ENCODE assay signal across 10 mouse cellular contexts in genomic region chr13:64315483-64316050, GRCm38 (mm10). TPM values are rescaled to one million over a fixed set of nuclear protein-coding genes. Genes with fewer than 3 reads are reported as not detected.
A peak's percentile ranks its signal among the peaks of the same experiment; 100 is the strongest.
DNase-seq lines count a peak whose midpoint lies in the region; ATAC-seq and TF ChIP-seq lines count a peak whose summit lies in the region.
"Had no signal": no experiment of that assay in that cellular context is flagged by ENCODE, and none has a peak within 500 bp of the region (broad histone marks: within the 10 kb centered on the region; RNA-seq: fewer than 3 reads in every experiment).

No protein-coding gene starts in this region.

- H3K9me3 ChIP-seq in heart, embryonic 11.5 days (replicated peaks; ENCODE audit: control insufficient read depth, low read length), result no peaks in the 10 kb centered on the region
- no peaks in the 10 kb centered on the region for H3K9me3 ChIP-seq in midbrain, embryonic 14.5 days (ENCODE audit: control insufficient read depth, low read length)
- H3K9me3 ChIP-seq in midbrain, embryonic 16.5 days (replicated peaks; ENCODE audit: control insufficient read depth, low read length, poor library complexity, severe bottlenecking), result no peaks in the 10 kb centered on the region
- H3K9me3 ChIP-seq: embryonic facial prominence, embryonic 15.5 days; limb, embryonic 13.5 days had no signal

- H3K27ac ChIP-seq in heart, embryonic 11.5 days (ENCODE audit: low read depth, low read length), result no peak overlapping the region
- no peak overlapping the region for H3K27ac ChIP-seq in midbrain, embryonic 14.5 days (replicated peaks; ENCODE audit: low read depth, low read length)
- H3K27ac ChIP-seq in midbrain, embryonic 16.5 days (ENCODE audit: low read length), result no peak overlapping the region
- H3K27ac ChIP-seq: embryonic facial prominence, embryonic 15.5 days; limb, embryonic 13.5 days had no signal

- no peak for TF ChIP-seq CTCF in brain, embryonic 14.5 days (IDR thresholded peaks at IDR 0.05; ENCODE audit: borderline replicate concordance, extremely low read depth, insufficient read depth, insufficient read length)

- H3K9ac ChIP-seq in heart, embryonic 11.5 days (ENCODE audit: low read depth, low read length), result no peak overlapping the region
- no peak overlapping the region for H3K9ac ChIP-seq in midbrain, embryonic 14.5 days (replicated peaks; ENCODE audit: low read length)
- H3K9ac ChIP-seq in midbrain, embryonic 16.5 days (ENCODE audit: low read depth, low read length), result no peak overlapping the region
- H3K9ac ChIP-seq: embryonic facial prominence, embryonic 15.5 days; limb, embryonic 13.5 days had no signal

- H3K4me2 ChIP-seq in heart, embryonic 11.5 days, result no peak overlapping the region
- no peak overlapping the region for H3K4me2 ChIP-seq in midbrain, embryonic 14.5 days (ENCODE audit: low read length)
- no peak overlapping the region for H3K4me2 ChIP-seq in midbrain, embryonic 16.5 days (ENCODE audit: low read length)
- H3K4me2 ChIP-seq: embryonic facial prominence, embryonic 15.5 days; limb, embryonic 13.5 days had no signal

- peak; percentile 74 for DNase-seq in heart, adult 8-10 months (ENCODE audit: low spot score)
- peak; percentile 90 for DNase-seq in midbrain, embryonic 14.5 days
- DNase-seq in brain, embryonic 14.5 days (ENCODE audit: low read depth), result peak; percentile 75
- peak; percentile 79 for DNase-seq in lung, postnatal 36 days
- no peak for DNase-seq in right cerebral cortex, postnatal 4 days
- DNase-seq in adrenal gland, postnatal 4 days (ENCODE audit: low spot score in 2 of 2), result no peak

- no peak overlapping the region for H3K4me3 ChIP-seq in heart, embryonic 11.5 days (ENCODE audit: low read depth, low read length)
- no peak overlapping the region for H3K4me3 ChIP-seq in midbrain, embryonic 14.5 days (replicated peaks; ENCODE audit: low read depth, low read length)
- no peak overlapping the region for H3K4me3 ChIP-seq in midbrain, embryonic 16.5 days (ENCODE audit: low read depth, low read length)
- H3K4me3 ChIP-seq: embryonic facial prominence, embryonic 15.5 days; limb, embryonic 13.5 days had no signal

- ATAC-seq in heart, embryonic 11.5 days (replicated peaks; ENCODE audit: insufficient number of reproducible peaks, low FRiP score, low TSS enrichment), result no peak
- no peak for ATAC-seq in midbrain, embryonic 14.5 days (ENCODE audit: low FRiP score, low TSS enrichment)
- ATAC-seq in midbrain, embryonic 16.5 days, result no peak

- 2% methylated on average over 3 of the region's 3 CpGs for WGBS in heart, embryonic 11.5 days (ENCODE audit: insufficient replicate concordance)
- WGBS in midbrain, embryonic 14.5 days, result 0% methylated on average over 3 of the region's 3 CpGs
- 2% methylated on average over 3 of the region's 3 CpGs for WGBS in midbrain, embryonic 16.5 days

- H3K36me3 ChIP-seq in heart, embryonic 11.5 days (ENCODE audit: control insufficient read depth, insufficient read depth, low read length), result no peaks in the 10 kb centered on the region
- no peaks in the 10 kb centered on the region for H3K36me3 ChIP-seq in midbrain, embryonic 14.5 days (ENCODE audit: control insufficient read depth, insufficient read depth, low read length)
- H3K36me3 ChIP-seq in midbrain, embryonic 16.5 days (ENCODE audit: control insufficient read depth, insufficient read depth, low read length), result no peaks in the 10 kb centered on the region
- H3K36me3 ChIP-seq: embryonic facial prominence, embryonic 15.5 days; limb, embryonic 13.5 days had no signal

- H3K27me3 ChIP-seq in heart, embryonic 11.5 days (ENCODE audit: control insufficient read depth, insufficient read depth, low read length), result no peaks in the 10 kb centered on the region
- H3K27me3 ChIP-seq in midbrain, embryonic 14.5 days (ENCODE audit: control insufficient read depth, insufficient read depth, low read length), result no peaks in the 10 kb centered on the region
- H3K27me3 ChIP-seq in midbrain, embryonic 16.5 days (ENCODE audit: control insufficient read depth, insufficient read depth, low read depth, low read length), result no peaks in the 10 kb centered on the region
- H3K27me3 ChIP-seq: embryonic facial prominence, embryonic 15.5 days; limb, embryonic 13.5 days had no signal

- no peak for TF ChIP-seq POLR2A in brain, embryonic 14.5 days (IDR thresholded peaks at IDR 0.05; ENCODE audit: borderline replicate concordance, extremely low read depth, insufficient read depth, insufficient read length, poor library complexity, severe bottlenecking)

- H3K4me1 ChIP-seq in heart, embryonic 11.5 days (ENCODE audit: control insufficient read depth, insufficient read depth, low read length), result peaks cover 4% of the 10 kb centered on the region; the same call in 1 of the 2 replicates
- H3K4me1 ChIP-seq in midbrain, embryonic 14.5 days (ENCODE audit: control insufficient read depth, insufficient read depth, low read length), result 0 out of 2 replicates have a peak, but pooled peaks cover 4% of the 10 kb centered on the region
- H3K4me1 ChIP-seq in midbrain, embryonic 16.5 days (ENCODE audit: control insufficient read depth, insufficient read depth, low read length), result peaks cover 8% of the 10 kb centered on the region

RNA-seq across cellular contexts. Expression of gene Aaed1, which starts 3.1 kb away (rescaled TPM):
- 10 to 100 TPM; 56.9 to 69.9 (median 65.3) TPM for total RNA-seq in heart, adult 8-10 months (2022)
- polyA plus RNA-seq in heart, embryonic 11.5 days (2014; fragmentation: Nextera tagmentation; extraction: Ambion mirVana), result 68.4 and 71.4 TPM in 2 replicates
- 9.1 and 11.1 TPM in 2 replicates for polyA plus RNA-seq in midbrain, embryonic 14.5 days (2014; fragmentation: Nextera tagmentation; extraction: Ambion mirVana)
- polyA plus RNA-seq in midbrain, embryonic 16.5 days (2015; fragmentation: Nextera tagmentation; extraction: Ambion mirVana), result 10.7 and 11.5 TPM in 2 replicates
- 4.7 and 5.8 TPM in 2 replicates for polyA plus RNA-seq in brain, embryonic 14.5 days (2012; rRNA removed)
- total RNA-seq in adrenal gland, postnatal 4 days (2021), result 10 to 100 TPM; 42.7 to 43.8 TPM

RNA-seq across cellular contexts. Expression of gene Cdc14b, which starts 40.5 kb away (rescaled TPM):
- 10 to 100 TPM in 2 of 4 experiments, 1 to 10 TPM in 2; 7.7 to 11.5 (median 9.7) TPM for total RNA-seq in heart, adult 8-10 months (2022)
- polyA plus RNA-seq in heart, embryonic 11.5 days (2014; fragmentation: Nextera tagmentation; extraction: Ambion mirVana), result 21.6 and 29.5 TPM in 2 replicates
- polyA plus RNA-seq in midbrain, embryonic 14.5 days (2014; fragmentation: Nextera tagmentation; extraction: Ambion mirVana), result 1.9 and 3.7 TPM in 2 replicates
- 1.5 and 2.3 TPM in 2 replicates for polyA plus RNA-seq in midbrain, embryonic 16.5 days (2015; fragmentation: Nextera tagmentation; extraction: Ambion mirVana)
- 6.1 and 6.7 TPM in 2 replicates for polyA plus RNA-seq in brain, embryonic 14.5 days (2012; rRNA removed)
- total RNA-seq in adrenal gland, postnatal 4 days (2021), result 10 to 100 TPM; 11.0 to 11.5 TPM

RNA-seq across cellular contexts. Expression of gene Ctsl, which starts 55.1 kb away (rescaled TPM):
- 100 to 1,000 TPM; 187 to 292 (median 203) TPM for total RNA-seq in heart, adult 8-10 months (2022)
- polyA plus RNA-seq in heart, embryonic 11.5 days (2014; fragmentation: Nextera tagmentation; extraction: Ambion mirVana), result 296 and 339 TPM in 2 replicates
- 117 and 130 TPM in 2 replicates for polyA plus RNA-seq in midbrain, embryonic 14.5 days (2014; fragmentation: Nextera tagmentation; extraction: Ambion mirVana)
- polyA plus RNA-seq in midbrain, embryonic 16.5 days (2015; fragmentation: Nextera tagmentation; extraction: Ambion mirVana), result 153 and 163 TPM in 2 replicates
- 50.2 and 83.3 TPM in 2 replicates for polyA plus RNA-seq in brain, embryonic 14.5 days (2012; rRNA removed)
- total RNA-seq in adrenal gland, postnatal 4 days (2021), result 100 to 1,000 TPM; 275 to 276 TPM

Comparison
In these comparisons a context has a peak if more than half of its experiments do, and no peak if none do; other contexts are left out.
1. DNase-seq: peak in heart, adult 8-10 months (single experiment), midbrain, embryonic 14.5 days (single experiment), brain, embryonic 14.5 days (single experiment) and lung, postnatal 36 days (single experiment); none in right cerebral cortex, postnatal 4 days (single experiment) and adrenal gland, postnatal 4 days (0 of 2).